Mouse (Mus musculus) liver, embryonic 14.5 days (tissue): ENCODE measurements around the gene Dnajc5g. TPM values are rescaled to one million over a fixed set of nuclear protein-coding genes. Genes with fewer than 3 reads are reported as not detected.

Experiments
- ATAC-seq: fragments of 200-750 bp; cut with Nextera tagmentation; 2 replicates; pipeline ENCODE4 v1.8.0; 2017; ENCODE audit warnings: moderate number of reproducible peaks, mild to moderate bottlenecking, moderate library complexity; ENCODE audit not compliant: insufficient read depth
- DNase-seq, 3 experiments: peaks; one replicate each; pipeline ENCODE4 v3.0.0-alpha.2; 2012 to 2013; ENCODE audit warnings: low read depth in 3 of 3, low spot score in 3 of 3
- H3K27ac ChIP-seq: fragments of 300-500 bp; sonication (generic); 2 replicates; pipeline ENCODE4 v1.5.1; 2014; ENCODE audit warnings: moderate library complexity, mild to moderate bottlenecking, control low read depth, inconsistent platforms
- H3K27me3 ChIP-seq: fragments of 300-500 bp; sonication (generic); 2 replicates; pipeline ENCODE4 v1.6.1; 2014; ENCODE audit warnings: mild to moderate bottlenecking, low read length, moderate library complexity; ENCODE audit not compliant: control insufficient read depth, insufficient read depth
- H3K36me3 ChIP-seq: fragments of 300-500 bp; sonication (generic); replicated peaks from 2 replicates; pipeline ENCODE4 v1.6.1; 2014; ENCODE audit warnings: low read depth; ENCODE audit not compliant: control insufficient read depth, insufficient read depth
- H3K4me1 ChIP-seq, 2 experiments: fragments of 200-500 bp in 1 of 2; fragments of 300-500 bp in 1 of 2; sonication (generic) in 1 of 2; replicated peaks; 2 replicates each; pipeline ENCODE4 v1.6.1; 2012 to 2014; ENCODE audit warnings: antibody characterized with exemption in 1 of 2, inconsistent platforms in 1 of 2, low read length in 1 of 2; ENCODE audit not compliant: control insufficient read depth in 2 of 2, insufficient read depth in 2 of 2
- H3K4me2 ChIP-seq: fragments of 300-500 bp; sonication (generic); 2 replicates; pipeline ENCODE4 v1.6.1; 2014; ENCODE audit warnings: low read depth, mild to moderate bottlenecking, control low read depth, moderate library complexity
- H3K4me3 ChIP-seq, 2 experiments: fragments of 200-500 bp in 1 of 2; fragments of 300-500 bp in 1 of 2; sonication (generic) in 1 of 2; 2 replicates each; pipeline ENCODE4 v1.5.1; 2012 to 2014; ENCODE audit warnings: low read depth in 2 of 2, low read length in 2 of 2, mild to moderate bottlenecking in 2 of 2, control low read depth in 1 of 2, inconsistent platforms in 1 of 2, moderate library complexity in 1 of 2; ENCODE audit not compliant: insufficient read depth in 1 of 2
- H3K9ac ChIP-seq: fragments of 300-500 bp; sonication (generic); replicated peaks from 2 replicates; pipeline ENCODE4 v1.6.1; 2014; ENCODE audit warnings: mild to moderate bottlenecking, control low read depth, moderate library complexity
- H3K9me3 ChIP-seq: fragments of 300-500 bp; sonication (generic); 2 replicates; pipeline ENCODE4 v1.6.1; 2016; ENCODE audit warnings: low read length, mixed read lengths; ENCODE audit not compliant: control insufficient read depth
- CTCF ChIP-seq: IDR thresholded peaks from 2 replicates; pipeline ENCODE4 v1.5.1; 2016; ENCODE audit warnings: antibody characterized with exemption, low read depth, control low read depth
- EP300 ChIP-seq: IDR thresholded peaks from 2 replicates; pipeline ENCODE4 v1.6.1; 2016; ENCODE audit warnings: antibody characterized with exemption, low read depth
- whole genome bisulfite sequencing: fragments of 180-500 bp; shearing (Covaris S2); extraction: QIAGEN DNeasy Blood & Tissue Kit; methylation state at CpG from one replicate; pipeline ENCODE4 v1.1.7; 2014; ENCODE audit not compliant: insufficient replicate concordance; 5-methylcytosine and 5-hydroxymethylcytosine counted together
- polyA plus RNA-seq, 2 experiments: library from polyadenylated mRNA; depleted of rRNA in 1 of 2; stranded (reverse) in 1 of 2; unstranded in 1 of 2; fragments of >200 nt; fragmentation: Nextera tagmentation in 1 of 2; extraction: Ambion mirVana in 1 of 2; gene quantifications; 2 replicates each; pipeline versions ENCODE4 v1.2.1 to v1.2.3; 2012 to 2014

Dnajc5g gene
- polyA plus RNA-seq, 2 experiments = not detected

GRCm38 (mm10) chr5:31076346-31076745 is 29.7 kb upstream of the Dnajc5g start:
- DNase-seq = no peak
- no peak overlapping the region for H3K9ac ChIP-seq
- peaks cover 26% of the 10 kb centered on the region for H3K36me3 ChIP-seq
- no peak overlapping the region for H3K27ac ChIP-seq
- no peak for ATAC-seq
- H3K27me3 ChIP-seq = no peaks in the 10 kb centered on the region
- no peak overlapping the region for H3K4me2 ChIP-seq
- WGBS = 86% methylated on average over 13 of the region's 13 CpGs
- no peaks in the 10 kb centered on the region for H3K9me3 ChIP-seq
- no peak for TF ChIP-seq EP300
- TF ChIP-seq CTCF = 0 out of 2 replicates have a peak, but pooled peaks have one; percentile 7
- H3K4me3 ChIP-seq = no peak overlapping the region
- no peaks in the 10 kb centered on the region for H3K4me1 ChIP-seq

- Histone ChIP-seq H3K9ac (no peak overlapping the region), H3K27ac (no peak overlapping the region), H3K9me3 (no peaks in the 10 kb centered on the region), H3K4me3 (no peak overlapping the region), H3K4me1 (peaks cover 0 to 7% of the 10 kb centered on the region in 2 experiments; a peak in 2 of 4 replicates), H3K36me3 (peaks cover 6% of the 10 kb centered on the region), H3K27me3 (no peaks in the 10 kb centered on the region), H3K4me2 (no peak overlapping the region)
- no peak for DNase-seq
- no peak for TF ChIP-seq EP300
- TF ChIP-seq CTCF = no peak
- WGBS = 67% methylated on average over 13 of the region's 13 CpGs
- no peak for ATAC-seq
Measured at GRCm38 (mm10) chr5:31080059-31080794, 25.9 kb upstream of the Dnajc5g start.

GRCm38 (mm10) chr5:31080795-31081164 is 25.3 kb upstream of the Dnajc5g start:
- WGBS = 45% methylated on average over 3 of the region's 3 CpGs
- Histone ChIP-seq H3K4me1 (peaks cover 0 to 7% of the 10 kb centered on the region in 2 experiments; a peak in 2 of 4 replicates), H3K36me3 (peaks cover 3% of the 10 kb centered on the region; the same call in 1 of the 2 replicates), H3K9me3 (no peaks in the 10 kb centered on the region), H3K4me2 (no peak overlapping the region), H3K27me3 (no peaks in the 10 kb centered on the region), H3K4me3 (no peak overlapping the region), H3K9ac (no peak overlapping the region), H3K27ac (no peak overlapping the region)
- ATAC-seq (no peak), DNase-seq (no peak)
- no peak for TF ChIP-seq CTCF
- TF ChIP-seq EP300 = no peak

- Histone ChIP-seq H3K36me3 (peaks cover under 1% of the 10 kb centered on the region; the same call in 1 of the 2 replicates), H3K9ac (no peak overlapping the region), H3K27ac (no peak overlapping the region), H3K4me2 (no peak overlapping the region), H3K27me3 (peaks cover 3% of the 10 kb centered on the region; the same call in 1 of the 2 replicates), H3K4me3 (no peak overlapping the region), H3K9me3 (no peaks in the 10 kb centered on the region), H3K4me1 (peaks cover 0 to 7% of the 10 kb centered on the region in 2 experiments; a peak in 2 of 4 replicates)
- DNase-seq = no peak
- peak; percentile 90 for TF ChIP-seq CTCF
- no peak for TF ChIP-seq EP300
- 0 out of 2 replicates have a peak, but pooled peaks have one; percentile 38 for ATAC-seq
- whole genome bisulfite sequencing = 52% methylated on average over 3 of the region's 3 CpGs
Measured at GRCm38 (mm10) chr5:31081386-31081785, 24.7 kb upstream of the Dnajc5g start.

- Histone ChIP-seq H3K27ac (no peak overlapping the region), H3K4me1 (peaks cover 0 to 7% of the 10 kb centered on the region in 2 experiments; a peak in 2 of 4 replicates), H3K4me3 (no peak overlapping the region), H3K9ac (no peak overlapping the region), H3K27me3 (peaks cover 3% of the 10 kb centered on the region; the same call in 1 of the 2 replicates), H3K9me3 (no peaks in the 10 kb centered on the region), H3K36me3 (no peaks in the 10 kb centered on the region; the same call in 1 of the 2 replicates), H3K4me2 (no peak overlapping the region)
- WGBS = 11% methylated on average over 5 of the region's 5 CpGs
- TF ChIP-seq EP300 (no peak), CTCF (peak; percentile 82)
- no peak for DNase-seq
- ATAC-seq = no peak
Measured at GRCm38 (mm10) chr5:31082355-31082754, 23.7 kb upstream of the Dnajc5g start.
